Mouse (Mus musculus): ENCODE results near the gene Sorbs1. TPM values are rescaled to one million over a fixed set of nuclear protein-coding genes. Genes with fewer than 3 reads are reported as not detected.
A peak's percentile ranks its signal among the peaks of the same experiment; 100 is the strongest.

Sorbs1 gene
- polyA plus RNA-seq, 1 experiment from 2014 or later: 84.1 TPM

DNA sequence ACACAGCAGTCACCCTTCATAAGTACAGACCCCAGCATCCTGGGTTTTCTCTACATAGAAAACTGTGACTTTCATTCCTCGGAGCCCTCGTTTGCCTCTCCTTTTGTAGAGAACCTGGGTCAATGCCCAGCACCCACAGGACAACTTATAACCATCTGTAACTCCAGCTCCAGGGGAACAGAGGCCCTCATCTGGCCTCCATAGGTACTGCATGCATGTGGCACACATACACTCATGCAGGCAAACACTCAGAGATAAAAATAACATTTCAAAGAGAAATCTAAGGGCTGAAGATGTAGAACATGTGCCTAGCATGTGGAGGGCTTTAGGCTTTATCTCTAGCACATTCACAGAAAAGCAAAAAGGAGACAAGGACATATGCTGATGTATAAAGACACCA is 61.4 kb downstream of the Sorbs1 start:
- no peak overlapping the region for H3K9ac ChIP-seq
- peaks cover 6% of the 10 kb centered on the region; the same call in 1 of the 2 replicates for H3K36me3 ChIP-seq (ENCODE audit: poor library complexity, severe bottlenecking)
- no peak overlapping the region for H3K4me3 ChIP-seq
- H3K4me2 ChIP-seq: no peak overlapping the region
- no peak overlapping the region for H3K27ac ChIP-seq
- H3K4me1 ChIP-seq: no peaks in the 10 kb centered on the region; the same call in 1 of the 2 replicates
- H3K27me3 ChIP-seq: no peaks in the 10 kb centered on the region
- 94% methylated on average over 2 of the region's 2 CpGs for WGBS
- no peaks in the 10 kb centered on the region; the same call in 1 of the 2 replicates for H3K9me3 ChIP-seq (replicated peaks)
- no peak for ATAC-seq

DNA sequence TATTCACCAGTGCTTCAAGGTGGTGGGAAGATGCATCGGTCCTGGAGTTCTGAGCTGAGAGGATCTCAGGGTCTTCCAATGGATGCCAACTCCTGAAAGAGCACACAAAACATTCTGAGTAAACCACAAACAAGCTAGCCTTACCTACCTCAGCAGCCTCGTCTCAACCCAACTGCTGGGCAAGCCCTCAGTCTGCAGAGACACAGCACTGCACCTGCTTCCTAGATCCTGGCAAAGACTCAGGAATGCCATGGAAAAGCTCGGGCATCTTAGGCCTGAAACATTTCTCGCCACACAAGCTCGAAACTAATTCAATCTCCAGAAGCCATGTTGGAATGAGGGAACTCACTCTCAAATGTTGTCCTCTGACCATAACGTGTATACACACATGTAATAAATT is 62.3 kb downstream of the Sorbs1 start:
- H3K27me3 ChIP-seq: no peaks in the 10 kb centered on the region
- no peak overlapping the region for H3K4me3 ChIP-seq
- no peaks in the 10 kb centered on the region; the same call in 1 of the 2 replicates for H3K9me3 ChIP-seq (replicated peaks)
- H3K4me2 ChIP-seq: no peak overlapping the region
- H3K36me3 ChIP-seq (ENCODE audit: poor library complexity, severe bottlenecking): peaks cover 9% of the 10 kb centered on the region; the same call in 1 of the 2 replicates
- WGBS: 89% methylated on average over 6 of the region's 6 CpGs
- no peaks in the 10 kb centered on the region; the same call in 1 of the 2 replicates for H3K4me1 ChIP-seq
- ATAC-seq: no peak
- H3K9ac ChIP-seq: no peak overlapping the region
- H3K27ac ChIP-seq: no peak overlapping the region

GRCm38 (mm10) chr19:40446525-40446924 is 67.1 kb downstream of the Sorbs1 start:
- Histone ChIP-seq H3K4me1 (no peaks in the 10 kb centered on the region), H3K9ac (no peak overlapping the region), H3K27ac (no peak overlapping the region), H3K9me3 (replicated peaks) (no peaks in the 10 kb centered on the region), H3K4me2 (no peak overlapping the region), H3K36me3 (ENCODE audit: poor library complexity, severe bottlenecking) (peaks cover 22% of the 10 kb centered on the region; the same call in 1 of the 2 replicates), H3K4me3 (no peak overlapping the region), H3K27me3 (no peaks in the 10 kb centered on the region)
- ATAC-seq: no peak
- WGBS: 95% methylated on average over 9 of the region's 9 CpGs

GRCm38 (mm10) chr19:40442377-40442776 is 71.2 kb downstream of the Sorbs1 start:
- Histone ChIP-seq H3K27ac (no peak overlapping the region), H3K4me2 (no peak overlapping the region), H3K9ac (no peak overlapping the region), H3K9me3 (replicated peaks) (no peaks in the 10 kb centered on the region), H3K27me3 (no peaks in the 10 kb centered on the region), H3K4me3 (no peak overlapping the region), H3K4me1 (peaks cover 12% of the 10 kb centered on the region), H3K36me3 (ENCODE audit: poor library complexity, severe bottlenecking) (peaks cover 16% of the 10 kb centered on the region; the same call in 1 of the 2 replicates)
- ATAC-seq: no peak
- 87% methylated on average over 3 of the region's 3 CpGs for WGBS

DNA sequence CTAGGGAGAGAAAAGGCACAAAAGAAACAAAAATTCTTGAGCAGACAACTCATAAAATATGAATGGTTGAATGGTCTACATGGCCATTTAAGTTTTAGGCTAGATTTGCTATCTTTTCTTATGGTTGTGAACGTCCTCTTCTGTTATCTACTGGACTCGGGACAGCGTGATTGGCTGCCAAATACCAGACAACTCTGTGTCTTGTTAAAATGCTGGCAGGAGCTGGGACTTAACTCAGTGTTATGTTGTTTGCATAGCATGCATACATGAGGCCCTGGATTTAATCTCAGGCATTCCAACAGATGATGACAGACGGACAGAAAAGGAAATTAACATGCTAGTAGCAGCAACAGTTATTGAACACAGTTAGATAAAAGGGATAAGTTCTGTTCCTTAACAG is 72.6 kb downstream of the Sorbs1 start:
- no peak for ATAC-seq
- H3K9ac ChIP-seq: no peak overlapping the region
- peaks cover 9% of the 10 kb centered on the region; the same call in 1 of the 2 replicates for H3K36me3 ChIP-seq (ENCODE audit: poor library complexity, severe bottlenecking)
- no peaks in the 10 kb centered on the region for H3K27me3 ChIP-seq
- no peak overlapping the region for H3K4me2 ChIP-seq
- H3K4me3 ChIP-seq: no peak overlapping the region
- peaks cover 23% of the 10 kb centered on the region for H3K4me1 ChIP-seq
- H3K9me3 ChIP-seq (replicated peaks): no peaks in the 10 kb centered on the region
- H3K27ac ChIP-seq: no peak overlapping the region
- WGBS: 88% methylated on average over 4 of the region's 4 CpGs

DNA sequence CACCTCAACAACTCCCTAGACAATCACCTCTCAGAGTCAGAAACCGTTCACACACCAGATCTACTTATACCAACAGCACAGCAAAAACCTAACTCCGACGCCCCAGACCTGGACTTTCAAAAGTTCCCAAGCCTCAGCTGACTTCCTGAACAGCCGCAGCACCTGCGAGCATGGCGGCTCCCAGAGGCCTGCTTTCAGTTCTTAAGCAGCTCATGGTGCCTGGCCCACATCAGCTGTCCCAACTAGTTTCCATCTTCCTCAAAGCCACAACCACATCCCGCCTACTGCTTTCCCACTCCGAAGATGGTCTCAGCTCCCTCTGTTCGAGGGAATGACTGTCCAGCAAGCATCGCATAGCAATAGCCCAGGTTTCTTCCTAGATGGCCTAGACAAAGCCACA is 74.7 kb downstream of the Sorbs1 start:
- no peaks in the 10 kb centered on the region for H3K9me3 ChIP-seq (replicated peaks)
- H3K4me2 ChIP-seq: no peak overlapping the region
- ATAC-seq: no peak
- peaks cover 37% of the 10 kb centered on the region for H3K4me1 ChIP-seq
- H3K4me3 ChIP-seq: no peak overlapping the region
- WGBS: 96% methylated on average over 10 of the region's 10 CpGs
- no peak overlapping the region for H3K9ac ChIP-seq
- peaks cover 6% of the 10 kb centered on the region; the same call in 1 of the 2 replicates for H3K36me3 ChIP-seq (ENCODE audit: poor library complexity, severe bottlenecking)
- H3K27ac ChIP-seq: no peak overlapping the region
- no peaks in the 10 kb centered on the region for H3K27me3 ChIP-seq

- Histone ChIP-seq H3K4me2 (no peak overlapping the region), H3K36me3 (ENCODE audit: poor library complexity, severe bottlenecking) (no peaks in the 10 kb centered on the region), H3K4me3 (no peak overlapping the region), H3K27ac (peak overlapping the region; percentile 31), H3K27me3 (no peaks in the 10 kb centered on the region), H3K9ac (no peak overlapping the region), H3K9me3 (replicated peaks) (no peaks in the 10 kb centered on the region), H3K4me1 (peaks cover 50% of the 10 kb centered on the region)
- 56% methylated on average over 9 of the region's 9 CpGs for WGBS
- no peak for ATAC-seq
Observed at GRCm38 (mm10) chr19:40437651-40438068, 75.9 kb downstream of the Sorbs1 start.

- H3K4me2 ChIP-seq: no peak overlapping the region
- no peak overlapping the region for H3K9ac ChIP-seq
- H3K4me3 ChIP-seq: no peak overlapping the region
- no peak overlapping the region; the same call in 1 of the 2 replicates for H3K27ac ChIP-seq
- 72% methylated on average over 12 of the region's 12 CpGs for WGBS
- peaks cover 59% of the 10 kb centered on the region for H3K4me1 ChIP-seq
- H3K9me3 ChIP-seq (replicated peaks): no peaks in the 10 kb centered on the region
- no peak for ATAC-seq
- no peaks in the 10 kb centered on the region for H3K27me3 ChIP-seq
- no peaks in the 10 kb centered on the region for H3K36me3 ChIP-seq (ENCODE audit: poor library complexity, severe bottlenecking)
Observed at GRCm38 (mm10) chr19:40436465-40437200, 76.9 kb downstream of the Sorbs1 start.

- WGBS: 95% methylated on average over 2 of the region's 2 CpGs
- no peak overlapping the region for H3K9ac ChIP-seq
- no peaks in the 10 kb centered on the region for H3K9me3 ChIP-seq (replicated peaks)
- H3K4me2 ChIP-seq: no peak overlapping the region
- ATAC-seq: no peak
- peaks cover 59% of the 10 kb centered on the region for H3K4me1 ChIP-seq
- H3K4me3 ChIP-seq: no peak overlapping the region
- H3K27me3 ChIP-seq: no peaks in the 10 kb centered on the region
- H3K36me3 ChIP-seq (ENCODE audit: poor library complexity, severe bottlenecking): no peaks in the 10 kb centered on the region
- H3K27ac ChIP-seq: no peak overlapping the region
Observed at GRCm38 (mm10) chr19:40435797-40436196, 77.8 kb downstream of the Sorbs1 start.

- H3K27me3 ChIP-seq: no peaks in the 10 kb centered on the region
- no peak overlapping the region for H3K4me2 ChIP-seq
- H3K36me3 ChIP-seq (ENCODE audit: poor library complexity, severe bottlenecking): no peaks in the 10 kb centered on the region
- peak overlapping the region; percentile 91 for H3K27ac ChIP-seq
- ATAC-seq: no peak
- no peaks in the 10 kb centered on the region for H3K9me3 ChIP-seq (replicated peaks)
- 81% methylated on average over 7 of the region's 7 CpGs for WGBS
- peaks cover 59% of the 10 kb centered on the region for H3K4me1 ChIP-seq
- no peak overlapping the region for H3K4me3 ChIP-seq
- no peak overlapping the region for H3K9ac ChIP-seq
Observed at GRCm38 (mm10) chr19:40435045-40435444, 78.5 kb downstream of the Sorbs1 start.

DNA sequence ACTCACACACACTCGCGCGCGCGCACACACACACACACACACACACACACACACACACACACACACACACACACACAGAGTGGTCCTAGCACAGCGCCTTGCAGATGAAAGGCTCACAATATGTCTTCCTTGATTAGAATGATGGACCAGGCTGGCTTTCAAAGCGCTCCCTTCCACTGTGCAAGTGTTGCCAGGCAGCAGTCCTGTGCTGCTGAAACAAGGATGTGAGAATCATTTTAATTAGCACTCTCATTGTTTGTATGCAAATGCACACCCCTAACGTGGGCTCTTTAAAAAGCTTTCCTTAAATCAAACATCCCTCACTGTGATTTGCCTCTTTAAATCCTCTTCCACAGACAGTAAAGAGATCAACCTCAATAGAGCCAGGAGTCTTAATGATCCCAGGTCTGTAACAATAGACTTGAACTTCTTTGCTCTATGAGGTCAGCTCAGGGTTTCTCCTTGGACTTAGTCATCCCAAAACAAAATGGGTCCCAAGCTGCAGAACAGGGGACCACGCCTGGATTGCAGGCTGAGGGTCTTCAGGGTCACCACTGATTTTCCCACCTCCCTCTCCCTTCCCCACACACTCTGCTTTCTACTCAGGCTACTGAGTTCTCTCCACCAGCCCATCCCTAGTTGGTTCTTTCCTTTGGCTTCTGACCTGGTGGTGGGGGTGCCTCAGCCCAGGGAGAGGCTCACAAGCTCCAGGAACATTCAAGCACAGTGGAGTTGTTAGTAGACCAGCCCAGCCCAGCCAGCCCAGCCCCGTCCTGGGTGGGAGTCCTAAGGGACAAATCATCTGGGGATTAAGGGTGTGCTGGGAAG is 79.3 kb downstream of the Sorbs1 start:
- 33% methylated on average over 10 of the region's 10 CpGs for WGBS
- peak overlapping the region; percentile 27; the same call in 1 of the 2 replicates for H3K4me2 ChIP-seq
- H3K4me3 ChIP-seq: no peak overlapping the region
- no peak overlapping the region for H3K9ac ChIP-seq
- peak; percentile 94 for ATAC-seq
- H3K4me1 ChIP-seq: peaks cover 59% of the 10 kb centered on the region
- H3K27ac ChIP-seq: peak overlapping the region; percentile 91
- H3K27me3 ChIP-seq: no peaks in the 10 kb centered on the region
- H3K36me3 ChIP-seq (ENCODE audit: poor library complexity, severe bottlenecking): no peaks in the 10 kb centered on the region
- H3K9me3 ChIP-seq (replicated peaks): no peaks in the 10 kb centered on the region

DNA sequence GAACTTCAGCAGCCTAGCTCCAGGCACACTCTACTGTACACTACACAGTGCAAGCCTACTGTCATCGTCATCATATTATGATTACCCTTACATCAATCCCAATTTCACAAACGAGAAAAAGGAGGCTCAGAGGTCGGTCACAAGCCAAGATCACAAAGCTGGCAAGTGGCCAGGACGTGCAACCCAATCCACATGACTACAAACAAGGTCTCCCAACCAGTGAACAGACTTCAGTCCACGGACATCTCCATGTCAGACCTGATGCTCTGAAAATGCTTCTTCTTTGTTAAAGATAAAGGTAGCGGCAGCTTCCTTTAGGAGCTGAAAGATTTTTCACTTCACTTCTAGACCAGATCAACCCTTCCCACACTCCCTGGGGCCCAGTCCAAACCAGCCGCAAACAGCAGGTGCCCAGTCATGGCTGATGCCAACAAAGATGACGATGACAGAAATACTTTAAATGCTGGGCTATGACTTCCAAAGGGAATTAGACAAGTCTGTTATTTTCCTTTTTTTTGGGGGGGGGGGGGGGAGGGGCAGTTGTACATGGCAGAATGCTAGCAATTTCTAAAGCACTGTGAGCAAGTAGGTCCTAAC is 80.2 kb downstream of the Sorbs1 start:
- no peaks in the 10 kb centered on the region for H3K36me3 ChIP-seq (ENCODE audit: poor library complexity, severe bottlenecking)
- H3K27ac ChIP-seq: peak overlapping the region; percentile 91
- H3K9me3 ChIP-seq (replicated peaks): no peaks in the 10 kb centered on the region
- WGBS: 52% methylated on average over 8 of the region's 8 CpGs
- peak overlapping the region; percentile 27; the same call in 1 of the 2 replicates for H3K4me2 ChIP-seq
- H3K4me3 ChIP-seq: no peak overlapping the region
- no peaks in the 10 kb centered on the region for H3K27me3 ChIP-seq
- peak; percentile 26 for ATAC-seq
- peaks cover 58% of the 10 kb centered on the region for H3K4me1 ChIP-seq
- H3K9ac ChIP-seq: no peak overlapping the region
